Mouse (Mus musculus) G1E-ER4 (cell line): ENCODE results near the gene Tom1. TPM values are rescaled to one million over a fixed set of nuclear protein-coding genes. Genes with fewer than 3 reads are reported as not detected.

Experiments
- GATA1 ChIP-seq: IDR thresholded peaks from one replicate; pipeline ENCODE4 v1.8.0; 2012; ENCODE audit warnings: low read length, inconsistent platforms
- polyA plus RNA-seq: library from polyadenylated mRNA; stranded (reverse); fragments of >175 nt; gene quantifications from 2 replicates; pipeline ENCODE4 v1.2.3, GENCODE M21; 2012

Tom1 gene
- polyA plus RNA-seq, 1 experiment = 18.1 TPM

DNA sequence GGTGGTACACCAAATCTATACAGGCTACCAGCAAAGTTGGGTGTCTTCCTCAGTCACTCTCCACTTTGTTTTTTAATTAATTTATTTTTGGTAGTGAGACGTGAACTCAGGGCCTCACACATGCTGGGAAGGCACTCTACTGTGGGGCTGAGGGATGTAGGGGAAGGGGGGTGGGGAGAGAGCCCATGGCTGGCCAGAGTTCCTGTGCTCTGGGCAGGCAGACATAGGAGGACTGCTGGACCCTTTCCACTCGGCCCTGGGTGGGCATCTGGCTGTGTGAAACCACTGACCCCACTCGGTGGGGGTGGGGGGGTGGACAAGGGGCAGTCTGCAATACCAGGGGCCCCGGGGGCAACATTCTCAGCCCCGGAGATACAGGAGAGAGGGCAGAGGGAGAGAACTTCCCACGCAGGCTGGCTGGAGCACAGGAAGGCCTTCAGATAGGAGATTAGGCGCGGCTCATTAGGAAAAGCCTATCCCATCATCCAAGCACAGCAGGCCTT lies 69.9 kb downstream of the Tom1 start:
- no peak for TF ChIP-seq GATA1

- no peak for TF ChIP-seq GATA1
Measured at GRCm38 (mm10) chr8:75108527-75109235, 75.2 kb downstream of the Tom1 start.

DNA sequence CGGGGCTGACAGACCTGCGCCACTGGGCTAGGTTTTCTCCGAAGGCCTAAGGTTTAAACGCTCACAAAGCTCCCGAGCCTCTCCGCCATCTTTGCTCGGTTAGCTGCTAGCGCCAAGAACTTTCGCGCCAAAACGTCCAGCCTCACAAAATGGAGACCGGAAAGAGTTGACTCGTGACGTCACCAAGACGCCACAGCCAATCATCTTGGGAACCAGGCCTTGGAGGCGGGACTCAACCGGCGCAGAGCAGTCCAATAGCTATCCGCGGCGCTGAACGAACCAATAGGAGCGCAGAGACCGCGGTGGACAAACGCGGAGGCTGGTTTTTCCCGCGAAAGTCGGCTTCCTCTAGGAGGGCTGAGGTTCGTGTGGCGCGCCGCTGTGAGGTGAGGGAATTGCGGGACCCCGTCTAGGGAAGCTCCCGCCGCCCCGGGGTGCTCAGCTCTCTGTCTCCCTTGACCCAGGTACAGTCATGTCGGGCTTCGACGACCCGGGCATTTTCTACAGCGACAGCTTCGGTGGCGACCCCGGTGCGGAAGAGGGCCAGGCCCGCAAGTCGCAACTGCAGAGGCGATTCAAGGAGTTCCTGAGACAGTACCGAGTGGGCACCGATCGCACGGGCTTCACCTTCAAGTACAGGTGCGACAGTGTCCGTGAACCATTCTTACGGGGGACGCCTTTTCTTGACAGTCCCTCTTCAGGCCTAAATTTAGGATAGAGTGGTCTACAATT lies 75.9 kb downstream of the Tom1 start, which contains the start of gene Mcm5:
Gene Mcm5 (plus strand): TSS at position 334 of the 732 bp plus-strand sequence.
- TF ChIP-seq GATA1 = no peak

GRCm38 (mm10) chr8:75110093-75110492 lies 76.6 kb downstream of the Tom1 start:
- TF ChIP-seq GATA1 = no peak

GRCm38 (mm10) chr8:75118505-75118904 lies 85.0 kb downstream of the Tom1 start:
- TF ChIP-seq GATA1 = no peak

- TF ChIP-seq GATA1 = no peak
Measured at GRCm38 (mm10) chr8:75119287-75119686, 85.8 kb downstream of the Tom1 start.

Other genes with a start within 250 kb of the Tom1 start
- gene Isx, start 160.5 kb upstream of the Tom1 start, polyA plus RNA-seq = not detected in 2 replicates
- gene Hmgxb4, start 40.3 kb upstream of the Tom1 start, polyA plus RNA-seq = 11.3 and 15.9 TPM in 2 replicates
- 9.0 and 10.0 TPM in 2 replicates for gene Hmox1, start 59.9 kb downstream of the Tom1 start, polyA plus RNA-seq
- 128 and 131 TPM in 2 replicates for gene Mcm5, start 75.9 kb downstream of the Tom1 start, polyA plus RNA-seq
- gene Rasd2, start 180.2 kb downstream of the Tom1 start, polyA plus RNA-seq = not detected in 2 replicates